Mouse (Mus musculus) forebrain, embryonic 13.5 days (tissue): ENCODE measurements around the gene Chrdl2. TPM values are rescaled to one million over a fixed set of nuclear protein-coding genes. Genes with fewer than 3 reads are reported as not detected.
"Not testable (repeated sequence)": the region's sequence is repeated elsewhere in the genome, so short reads cannot be mapped to it uniquely, and the experiment has no call there.

Experiments
- ATAC-seq: fragments of 200-750 bp; cut with Nextera tagmentation; 2 replicates; pipeline ENCODE4 v1.8.0; 2017
- H3K27ac ChIP-seq: fragments of 300-500 bp; sonication (generic); 2 replicates; pipeline ENCODE4 v1.5.1; 2015; ENCODE audit warnings: inconsistent platforms, mild to moderate bottlenecking, moderate library complexity
- H3K27me3 ChIP-seq: fragments of 300-500 bp; sonication (generic); 2 replicates; pipeline ENCODE4 v1.6.1; 2015; ENCODE audit warnings: mild to moderate bottlenecking, inconsistent platforms
- H3K36me3 ChIP-seq: fragments of 300-500 bp; sonication (generic); 2 replicates; pipeline ENCODE4 v1.6.1; 2015; ENCODE audit warnings: mild to moderate bottlenecking, inconsistent platforms; ENCODE audit not compliant: poor library complexity, severe bottlenecking
- H3K4me1 ChIP-seq: fragments of 300-500 bp; sonication (generic); 2 replicates; pipeline ENCODE4 v1.6.1; 2015; ENCODE audit warnings: inconsistent platforms
- H3K4me2 ChIP-seq: fragments of 300-500 bp; sonication (generic); 2 replicates; pipeline ENCODE4 v1.6.1; 2015; ENCODE audit warnings: inconsistent platforms, mild to moderate bottlenecking, moderate library complexity
- H3K4me3 ChIP-seq: fragments of 300-500 bp; sonication (generic); 2 replicates; pipeline ENCODE4 v1.5.1; 2015; ENCODE audit warnings: mild to moderate bottlenecking, inconsistent platforms
- H3K9ac ChIP-seq: fragments of 300-500 bp; sonication (generic); 2 replicates; pipeline ENCODE4 v1.6.1; 2015; ENCODE audit warnings: mild to moderate bottlenecking, inconsistent platforms
- H3K9me3 ChIP-seq: fragments of 300-500 bp; sonication (generic); replicated peaks from 2 replicates; pipeline ENCODE4 v1.6.1; 2016; ENCODE audit warnings: inconsistent platforms
- WGBS: fragments of 180-500 bp; shearing (Covaris S2); methylation state at CpG from one replicate; pipeline ENCODE4 v1.1.7; 2015; 5-methylcytosine and 5-hydroxymethylcytosine counted together
- polyA plus RNA-seq: library from polyadenylated mRNA; unstranded; fragments of >200 nt; fragmentation: Nextera tagmentation; extraction: Ambion mirVana; gene quantifications from 2 replicates; pipeline ENCODE4 v1.2.1, GENCODE M21; 2015

Gene Chrdl2
- not detected in 2 replicates for polyA plus RNA-seq

DNA sequence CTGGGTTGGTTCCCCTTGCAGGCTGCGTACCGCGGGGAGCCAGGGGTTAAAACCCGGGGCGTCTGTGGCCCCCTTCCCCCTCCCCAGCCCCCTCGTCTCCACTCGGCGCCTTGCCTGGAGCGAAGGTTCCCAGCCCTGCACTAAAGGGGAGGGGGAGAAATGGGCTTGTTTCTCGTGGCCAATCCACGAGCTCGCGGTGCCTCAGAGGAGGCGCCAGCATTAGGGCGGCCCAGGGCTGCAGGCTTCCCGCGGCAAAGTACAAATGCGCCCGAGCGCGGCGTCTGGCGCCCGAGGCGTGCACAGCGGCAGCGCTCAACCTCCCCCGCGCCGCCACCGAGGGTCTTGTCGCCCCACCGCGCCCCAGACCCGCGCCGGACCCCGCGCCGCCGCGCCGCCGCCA is at the start of gene Chrdl2:
Chrdl2 (plus strand) TSS at position 383 of the 400 bp plus-strand sequence.
- peaks cover 74% of the 10 kb centered on the region for H3K27me3 ChIP-seq
- peak within 1 kb of the TSS; percentile 66 for H3K9ac ChIP-seq
- peak; percentile 93 for ATAC-seq
- no peaks in the 10 kb centered on the region for H3K36me3 ChIP-seq
- no peak within 1 kb of the TSS for H3K27ac ChIP-seq
- peak within 1 kb of the TSS; percentile 93 for H3K4me2 ChIP-seq
- H3K4me1 ChIP-seq = peaks cover 13% of the 10 kb centered on the region; the same call in 1 of the 2 replicates
- under 1% methylated on average over 29 of the region's 44 CpGs for WGBS
- peak within 1 kb of the TSS; percentile 52 for H3K4me3 ChIP-seq
- no peaks in the 10 kb centered on the region for H3K9me3 ChIP-seq

DNA sequence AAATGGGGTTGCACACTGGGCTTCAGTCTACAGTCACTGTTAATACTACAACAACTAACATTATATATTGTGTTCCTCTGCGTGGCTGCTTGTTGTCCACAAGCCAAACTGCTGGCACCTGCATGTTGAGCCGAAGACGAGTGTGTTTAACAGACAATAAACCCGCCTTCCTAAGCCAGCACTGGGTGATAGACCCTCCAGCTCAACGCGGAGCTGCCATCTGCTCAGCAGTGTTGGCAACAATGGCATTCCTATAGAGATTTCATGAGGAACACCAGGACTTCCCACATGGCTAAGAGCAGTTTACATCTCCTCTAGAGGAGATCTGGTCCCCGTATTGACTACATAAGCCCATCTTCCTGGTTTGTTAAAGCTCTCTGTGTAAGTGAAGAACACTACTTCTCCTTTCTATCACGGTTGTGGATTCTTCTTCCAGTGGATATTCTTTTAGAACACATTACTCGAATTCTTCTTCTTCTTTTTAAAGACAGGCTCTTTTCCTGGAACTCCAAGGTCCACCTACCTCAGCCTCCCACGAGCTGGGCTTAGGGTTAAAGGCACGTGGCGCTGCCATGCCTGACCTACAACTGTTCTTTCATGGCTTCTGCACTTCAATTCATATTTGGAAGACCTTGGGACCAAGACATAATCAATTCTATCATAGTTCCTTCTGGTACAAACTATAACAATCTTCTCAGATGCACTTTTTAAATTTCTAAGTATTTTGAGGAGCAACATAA is 48.6 kb upstream of the Chrdl2 start:
- no peaks in the 10 kb centered on the region for H3K36me3 ChIP-seq
- no peak overlapping the region for H3K4me3 ChIP-seq
- ATAC-seq = no peak
- H3K4me2 ChIP-seq = no peak overlapping the region
- H3K9me3 ChIP-seq = no peaks in the 10 kb centered on the region
- no peak overlapping the region for H3K27ac ChIP-seq
- 78% methylated on average over 12 of the region's 12 CpGs for WGBS
- no peaks in the 10 kb centered on the region for H3K27me3 ChIP-seq
- H3K9ac ChIP-seq = no peak overlapping the region
- no peaks in the 10 kb centered on the region for H3K4me1 ChIP-seq

DNA sequence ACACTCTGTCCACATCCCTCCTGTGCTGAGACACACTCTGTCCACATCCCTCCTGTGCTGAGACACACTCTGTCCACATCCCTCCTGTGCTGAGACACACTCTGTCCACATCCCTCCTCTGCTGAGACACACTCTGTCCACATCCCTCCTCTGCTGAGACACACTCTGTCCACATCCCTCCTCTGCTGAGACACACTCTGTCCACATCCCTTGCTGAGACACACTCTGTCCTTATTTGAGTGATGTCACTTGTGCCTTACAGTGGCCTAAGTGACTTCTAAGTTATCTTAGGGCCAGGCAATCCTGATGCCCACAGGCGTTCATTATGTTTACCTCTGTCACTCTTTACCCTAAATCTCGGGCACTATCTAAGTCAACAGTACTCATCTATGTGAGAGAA is 45.4 kb upstream of the Chrdl2 start:
- not testable (repeated sequence) for H3K27ac ChIP-seq, H3K9me3 ChIP-seq, H3K9ac ChIP-seq, H3K4me2 ChIP-seq, H3K36me3 ChIP-seq, H3K27me3 ChIP-seq, ATAC-seq, H3K4me3 ChIP-seq
- H3K4me1 ChIP-seq = peaks cover 19% of the 10 kb centered on the region
- WGBS = 86% methylated on average over 2 of the region's 2 CpGs

DNA sequence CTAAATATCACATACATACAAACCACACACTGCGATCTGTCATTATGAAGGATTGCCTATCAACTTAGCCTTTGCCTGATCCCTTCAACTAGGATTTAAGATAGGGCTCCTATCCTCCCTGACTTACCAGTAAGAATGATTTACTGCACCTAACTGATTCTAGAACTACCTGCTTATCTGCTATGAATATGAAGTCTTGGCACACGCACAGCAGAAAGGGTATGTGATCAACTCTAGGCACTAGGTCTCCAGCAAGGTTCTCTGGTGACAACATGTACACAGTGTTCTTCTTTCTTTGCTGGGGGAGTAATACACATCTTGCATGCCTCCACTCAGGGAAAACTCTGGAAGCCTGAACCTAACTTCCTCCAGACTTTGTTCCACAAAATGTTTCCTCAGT is 44.5 kb upstream of the Chrdl2 start:
- WGBS = 99% methylated on average over 2 of the region's 2 CpGs

DNA sequence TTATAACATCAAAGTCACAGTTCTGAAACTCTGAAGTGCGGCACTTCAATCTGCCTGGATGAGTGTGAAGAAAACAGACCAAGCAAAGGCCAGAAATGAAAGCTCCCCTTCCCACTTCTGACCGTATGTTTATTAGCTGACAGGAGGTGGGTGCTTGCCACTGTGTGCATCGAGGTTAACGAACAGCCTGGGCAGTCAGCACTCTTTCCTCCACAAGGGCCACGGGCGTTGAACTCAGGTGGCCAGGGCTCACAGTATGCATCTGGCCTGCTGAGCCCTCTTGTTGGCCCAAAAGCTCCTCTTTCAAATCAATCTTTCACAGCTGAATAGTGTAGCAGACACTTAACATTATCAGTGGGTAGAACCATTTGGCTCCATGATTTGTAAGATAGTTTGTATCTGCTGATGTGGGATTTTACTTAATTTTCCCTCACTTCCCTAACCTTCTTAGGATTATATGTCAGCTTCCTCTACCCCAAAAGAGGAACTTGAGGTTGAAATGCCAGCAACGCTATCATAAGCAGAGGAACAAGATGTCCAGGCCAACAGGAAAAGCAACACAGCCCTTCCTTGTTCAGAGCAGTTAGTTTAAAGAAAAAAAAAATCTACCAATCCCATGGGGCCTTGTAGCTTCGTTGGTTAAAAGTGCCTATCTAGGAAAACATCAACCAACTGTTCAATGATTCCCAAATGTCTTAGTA is 43.3 kb upstream of the Chrdl2 start:
- H3K9ac ChIP-seq = no peak overlapping the region
- no peak overlapping the region for H3K4me3 ChIP-seq
- H3K4me2 ChIP-seq = no peak overlapping the region
- H3K27me3 ChIP-seq = no peaks in the 10 kb centered on the region
- peaks cover 35% of the 10 kb centered on the region for H3K4me1 ChIP-seq
- no peak overlapping the region for H3K27ac ChIP-seq
- no peaks in the 10 kb centered on the region for H3K36me3 ChIP-seq
- no peak for ATAC-seq
- WGBS = 73% methylated on average over 8 of the region's 8 CpGs
- H3K9me3 ChIP-seq = no peaks in the 10 kb centered on the region

More for the DNA sequence above, 44.5 kb upstream of the Chrdl2 start:
- ATAC-seq = no peak
- H3K9me3 ChIP-seq = no peaks in the 10 kb centered on the region
- no peak overlapping the region for H3K4me2 ChIP-seq
- no peaks in the 10 kb centered on the region for H3K36me3 ChIP-seq
- no peak overlapping the region for H3K27ac ChIP-seq
- no peaks in the 10 kb centered on the region for H3K27me3 ChIP-seq
- H3K4me1 ChIP-seq = peaks cover 29% of the 10 kb centered on the region
- no peak overlapping the region for H3K9ac ChIP-seq
- H3K4me3 ChIP-seq = no peak overlapping the region

DNA sequence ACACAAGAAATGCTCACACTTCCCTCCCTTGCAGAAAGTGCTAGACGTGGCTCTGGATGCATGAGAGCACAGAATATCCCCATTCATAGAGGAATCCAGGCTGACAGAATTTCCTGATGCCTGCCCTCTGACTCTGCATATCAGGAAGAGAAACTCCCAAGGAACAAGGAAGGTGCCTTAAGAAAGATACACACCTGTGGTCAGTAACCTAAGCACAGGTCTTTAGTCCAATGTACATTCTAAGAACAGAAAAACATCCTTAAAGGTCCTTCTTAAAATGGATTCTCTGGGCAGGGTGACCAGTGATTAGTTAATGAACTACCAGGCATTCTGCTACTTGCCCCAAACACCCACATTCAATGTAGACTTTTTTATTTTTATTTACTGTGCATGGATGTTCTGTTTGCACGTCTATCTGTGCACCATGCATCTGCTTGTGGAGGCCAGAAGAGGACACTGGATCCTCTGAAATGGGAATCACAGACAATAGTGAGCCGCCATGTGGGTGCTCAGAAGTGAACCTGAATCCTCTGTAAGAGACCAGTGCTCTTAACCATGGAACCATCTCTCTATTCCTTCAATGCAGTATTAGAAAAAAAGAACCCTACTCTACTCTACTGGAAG is 42.6 kb upstream of the Chrdl2 start:
- no peak overlapping the region for H3K27ac ChIP-seq
- peaks cover 40% of the 10 kb centered on the region for H3K4me1 ChIP-seq
- WGBS = 89% methylated on average over 3 of the region's 3 CpGs
- no peak overlapping the region for H3K9ac ChIP-seq
- no peaks in the 10 kb centered on the region for H3K36me3 ChIP-seq
- no peak for ATAC-seq
- no peak overlapping the region for H3K4me2 ChIP-seq
- H3K9me3 ChIP-seq = no peaks in the 10 kb centered on the region
- H3K4me3 ChIP-seq = no peak overlapping the region
- H3K27me3 ChIP-seq = no peaks in the 10 kb centered on the region

DNA sequence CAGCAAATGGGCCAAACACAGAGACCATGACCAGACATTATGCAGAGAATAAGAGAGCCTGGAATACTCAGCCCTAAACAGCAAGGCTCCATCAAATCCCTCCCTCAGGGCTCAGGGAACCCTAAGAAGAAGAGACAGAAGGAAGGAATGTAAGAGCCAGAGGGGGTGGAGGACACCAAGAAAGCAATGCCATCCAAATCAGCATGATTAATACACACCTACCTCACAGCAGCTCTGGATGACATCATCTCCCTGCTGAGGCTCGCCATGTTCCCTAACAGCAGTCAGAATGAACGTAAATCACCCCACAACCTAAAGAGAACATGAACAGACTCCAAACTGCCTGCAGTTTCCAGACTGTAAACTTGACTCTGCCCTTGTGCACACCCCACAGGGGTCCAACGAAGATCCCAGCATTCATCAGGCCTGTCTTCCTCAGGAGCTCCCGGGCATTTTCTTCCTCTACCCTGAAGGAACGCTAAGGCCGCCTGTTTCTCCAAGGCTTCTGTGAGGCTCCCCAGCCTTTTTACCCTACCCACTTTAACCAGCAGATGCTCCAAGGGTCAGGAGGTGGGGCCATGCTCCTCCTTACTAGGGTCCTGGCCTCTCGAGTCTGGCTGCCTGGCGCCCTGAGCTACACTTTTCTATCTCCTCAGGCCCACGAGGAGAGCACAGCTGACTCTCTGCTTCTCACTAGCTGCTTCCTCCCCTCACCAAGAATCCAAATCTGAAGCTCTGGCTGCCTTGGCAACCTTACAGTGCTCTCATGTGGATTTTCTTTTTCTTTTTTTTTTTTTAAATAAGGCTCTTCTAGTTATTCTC is 40.7 kb upstream of the Chrdl2 start:
- no peaks in the 10 kb centered on the region for H3K9me3 ChIP-seq
- H3K27me3 ChIP-seq = no peaks in the 10 kb centered on the region
- H3K4me2 ChIP-seq = peak overlapping the region; percentile 39
- WGBS = 26% methylated on average over 9 of the region's 9 CpGs
- no peak overlapping the region for H3K4me3 ChIP-seq
- peaks cover 57% of the 10 kb centered on the region for H3K4me1 ChIP-seq
- H3K27ac ChIP-seq = peak overlapping the region; percentile 86
- peak overlapping the region; percentile 40; the same call in 1 of the 2 replicates for H3K9ac ChIP-seq
- no peaks in the 10 kb centered on the region for H3K36me3 ChIP-seq
- peak; percentile 41; the same call in 1 of the 2 replicates for ATAC-seq

DNA sequence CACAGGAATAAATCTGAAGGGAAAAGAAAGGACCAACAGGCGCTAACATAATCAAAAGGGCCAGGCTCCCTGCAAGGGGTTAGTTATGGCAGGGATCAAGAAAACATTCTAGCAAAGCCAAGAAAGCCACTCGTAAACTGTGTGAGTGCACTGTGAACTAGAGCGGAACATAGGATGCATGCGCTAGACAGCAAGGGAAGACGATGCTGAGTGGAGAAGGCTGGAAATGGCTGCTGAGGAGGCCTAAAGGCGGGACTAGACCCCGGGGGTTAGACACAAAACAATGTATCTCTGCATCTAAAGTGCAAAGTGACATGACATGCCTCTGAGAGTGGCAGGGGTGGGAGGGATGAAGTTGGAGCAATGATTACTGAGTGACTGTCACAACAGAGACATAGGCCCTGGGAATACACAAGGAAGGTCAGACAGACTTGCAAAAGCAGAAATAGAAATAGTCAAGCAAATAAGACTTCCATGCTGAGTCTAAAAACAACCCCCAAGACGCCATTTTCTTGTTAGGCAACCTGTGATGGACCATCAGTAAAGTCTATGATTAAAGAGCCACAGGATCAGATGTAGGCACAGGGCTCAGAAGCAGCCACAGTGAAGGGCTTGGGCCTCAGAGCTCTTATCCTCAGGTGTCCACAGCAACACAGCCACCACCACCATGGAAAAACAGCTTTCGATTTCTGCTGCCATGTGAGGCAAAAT is 39.8 kb upstream of the Chrdl2 start:
- Histone ChIP-seq H3K9ac (peak overlapping the region; percentile 23; the same call in 1 of the 2 replicates), H3K4me2 (no peak overlapping the region)
- 37% methylated on average over 9 of the region's 9 CpGs for WGBS

DNA sequence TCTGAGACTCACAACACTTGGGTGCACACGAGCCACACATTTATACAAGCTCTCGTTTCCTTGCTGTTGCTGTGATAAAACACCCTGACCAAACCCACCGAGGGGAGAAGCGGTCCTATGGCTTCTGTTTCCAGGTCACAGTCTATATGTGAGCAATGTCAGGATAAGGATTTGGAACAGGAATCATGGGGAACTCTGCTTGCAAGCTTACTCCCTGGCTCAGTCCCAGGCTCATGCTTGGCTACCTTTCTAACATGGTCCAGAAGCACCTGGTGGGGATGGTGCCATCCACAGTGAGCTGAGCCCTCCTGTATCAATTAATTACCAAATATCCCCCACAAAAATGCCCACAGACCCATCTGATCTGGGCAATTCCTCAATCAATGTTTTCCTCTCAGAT is 36.8 kb upstream of the Chrdl2 start:
- peaks cover 64% of the 10 kb centered on the region for H3K4me1 ChIP-seq
- no peaks in the 10 kb centered on the region for H3K27me3 ChIP-seq
- H3K9me3 ChIP-seq = no peaks in the 10 kb centered on the region
- no peak overlapping the region for H3K27ac ChIP-seq
- no peak overlapping the region for H3K4me3 ChIP-seq
- 88% methylated on average over 4 of the region's 4 CpGs for WGBS
- H3K4me2 ChIP-seq = no peak overlapping the region
- 0 out of 2 replicates have a peak overlapping the region, but pooled peaks have one; percentile 16 for H3K9ac ChIP-seq
- H3K36me3 ChIP-seq = no peaks in the 10 kb centered on the region
- no peak for ATAC-seq

More for the DNA sequence above, 39.8 kb upstream of the Chrdl2 start:
- Histone ChIP-seq H3K36me3 (no peaks in the 10 kb centered on the region), H3K9me3 (no peaks in the 10 kb centered on the region), H3K4me3 (no peak overlapping the region), H3K27me3 (no peaks in the 10 kb centered on the region), H3K4me1 (peaks cover 58% of the 10 kb centered on the region), H3K27ac (peak overlapping the region; percentile 86)
- peak; percentile 50 for ATAC-seq

DNA sequence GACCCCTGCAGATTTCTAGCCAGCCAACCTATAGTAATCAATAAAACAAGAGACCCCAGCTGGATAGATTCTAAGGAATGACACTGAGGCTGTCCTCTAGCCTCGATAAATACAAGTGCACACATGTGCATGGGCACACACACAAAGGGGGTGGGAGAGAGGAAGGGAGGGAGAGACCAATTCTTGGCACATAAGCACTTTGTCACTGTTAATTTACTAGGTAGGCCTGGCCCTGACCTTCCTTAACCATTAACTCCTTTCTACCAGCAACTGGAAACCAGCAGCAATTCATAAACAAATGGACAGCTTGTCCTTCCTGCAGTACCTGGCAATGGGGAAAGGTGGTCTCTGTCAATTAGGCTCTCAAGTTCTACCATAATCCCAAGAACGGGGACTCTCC is 34.0 kb upstream of the Chrdl2 start:
- H3K9ac ChIP-seq = no peak overlapping the region
- no peak overlapping the region for H3K4me3 ChIP-seq
- 0 out of 2 replicates have a peak, but pooled peaks cover under 1% of the 10 kb centered on the region for H3K36me3 ChIP-seq
- ATAC-seq = no peak
- no peaks in the 10 kb centered on the region for H3K27me3 ChIP-seq
- peaks cover 49% of the 10 kb centered on the region for H3K4me1 ChIP-seq
- no peaks in the 10 kb centered on the region; the same call in 1 of the 2 replicates for H3K9me3 ChIP-seq
- no peak overlapping the region for H3K27ac ChIP-seq
- 72% methylated on average over 2 of the region's 2 CpGs for WGBS
- H3K4me2 ChIP-seq = no peak overlapping the region

DNA sequence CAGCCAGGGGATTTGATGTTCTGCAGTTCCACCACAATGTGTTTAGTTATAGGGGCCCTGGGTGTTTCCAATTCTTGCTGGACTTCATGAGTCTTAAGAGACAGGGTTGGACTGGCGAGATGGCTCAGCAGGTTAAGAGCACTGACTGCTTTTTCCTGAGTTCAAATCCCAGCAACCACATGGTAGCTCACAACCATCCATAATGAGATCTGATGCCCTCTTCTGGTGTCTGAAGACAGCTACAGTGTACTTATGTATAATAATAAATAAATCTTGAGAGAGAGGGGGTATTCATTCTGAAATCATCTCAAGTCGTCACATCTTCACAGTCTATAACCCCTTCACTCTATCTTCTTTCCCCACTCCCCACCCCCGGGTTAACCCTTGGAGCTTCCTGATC is 33.1 kb upstream of the Chrdl2 start:
- H3K9ac ChIP-seq, H3K4me3 ChIP-seq, H3K9me3 ChIP-seq, H3K4me2 ChIP-seq, H3K27me3 ChIP-seq, ATAC-seq, H3K27ac ChIP-seq, H3K36me3 ChIP-seq: not testable (repeated sequence)
- WGBS = 85% methylated on average over 3 of the region's 3 CpGs
- H3K4me1 ChIP-seq = peaks cover 48% of the 10 kb centered on the region
